25 mouse cellular contexts compared by ENCODE assay signal in genomic region chr7:6973566-6973965, GRCm38 (mm10). TPM values are rescaled to one million over a fixed set of nuclear protein-coding genes. Genes with fewer than 3 reads are reported as not detected.
DNase-seq lines count a peak whose midpoint lies in the region.
"Had no signal": no experiment of that assay in that cellular context is flagged by ENCODE, and none has a peak within 500 bp of the region (broad histone marks: within the 10 kb centered on the region; RNA-seq: fewer than 3 reads in every experiment).

No protein-coding gene starts in this region.

- peak; percentile 41 for DNase-seq in ES-CJ7 (ENCODE audit: low read depth, low spot score)
- peak; percentile 81 for DNase-seq in R1 (ENCODE audit: low read depth, low spot score)
- DNase-seq in ZHBTc4 (ENCODE audit: low read depth, low spot score): peak; percentile 73
- no peak for DNase-seq in urinary bladder, postnatal 36 days (ENCODE audit: low spot score in 2 of 2)
- no peak for DNase-seq in frontal cortex, postnatal 36 days (ENCODE audit: low spot score in 2 of 2)
- no peak for DNase-seq in hindbrain, embryonic 10.5 days (ENCODE audit: low spot score)
- DNase-seq: adrenal gland, adult 2 months; adrenal gland, adult 8-10 months; adrenal gland, postnatal 10 days; adrenal gland, postnatal 14 days; adrenal gland, postnatal 25 days; adrenal gland, postnatal 36 days; B cell, adult 2 months; cerebellum, adult 11 months; cerebellum, adult 11-12 months; cerebellum, adult 18-20 months; cerebellum, adult 2 months; cerebellum, adult 8-10 months; cerebellum, adult 9-10 months had no signal

- no peaks in the 10 kb centered on the region for H3K36me3 ChIP-seq in hindbrain, embryonic 10.5 days
- H3K36me3 ChIP-seq: G1E had no signal

- 78% methylated on average over 1 of the region's 1 CpGs for WGBS in hindbrain, embryonic 10.5 days

- 0 out of 2 replicates have a peak, but pooled peaks cover 24% of the 10 kb centered on the region for H3K9me3 ChIP-seq in hindbrain, embryonic 10.5 days
- H3K9me3 ChIP-seq: G1E had no signal

- H3K4me1 ChIP-seq in hindbrain, embryonic 10.5 days (replicated peaks): no peaks in the 10 kb centered on the region

- no peak overlapping the region for H3K4me3 ChIP-seq in hindbrain, embryonic 10.5 days

- no peak overlapping the region for H3K27ac ChIP-seq in hindbrain, embryonic 10.5 days

- no peaks in the 10 kb centered on the region for H3K27me3 ChIP-seq in hindbrain, embryonic 10.5 days (ENCODE audit: insufficient read depth, poor library complexity, severe bottlenecking)
- H3K27me3 ChIP-seq: CH12.LX, Patski had no signal

RNA-seq across cellular contexts. Expression of gene Aurkc, which starts 21.5 kb away (rescaled TPM):
- not detected in 2 replicates for polyA plus RNA-seq in hindbrain, embryonic 10.5 days (2016; fragmentation: Nextera tagmentation; extraction: Ambion mirVana)
- polyA plus RNA-seq: activated CD4-positive, CD25-positive, alpha-beta regulatory T cell, adult 4 months; adrenal gland, adult 2 months; C2C12; CD4-positive, CD25-positive, alpha-beta regulatory T cell, adult 4 months; cerebellum, adult 2 months; G1E; Patski had no signal

Comparison
In these comparisons a context has a peak if more than half of its experiments do, and no peak if none do; other contexts are left out.
1. DNase-seq: peak in ES-CJ7 (single experiment), R1 (single experiment) and ZHBTc4 (single experiment); none in urinary bladder, postnatal 36 days (0 of 2), frontal cortex, postnatal 36 days (0 of 2) and hindbrain, embryonic 10.5 days (single experiment).